In the genomic region with DNA sequence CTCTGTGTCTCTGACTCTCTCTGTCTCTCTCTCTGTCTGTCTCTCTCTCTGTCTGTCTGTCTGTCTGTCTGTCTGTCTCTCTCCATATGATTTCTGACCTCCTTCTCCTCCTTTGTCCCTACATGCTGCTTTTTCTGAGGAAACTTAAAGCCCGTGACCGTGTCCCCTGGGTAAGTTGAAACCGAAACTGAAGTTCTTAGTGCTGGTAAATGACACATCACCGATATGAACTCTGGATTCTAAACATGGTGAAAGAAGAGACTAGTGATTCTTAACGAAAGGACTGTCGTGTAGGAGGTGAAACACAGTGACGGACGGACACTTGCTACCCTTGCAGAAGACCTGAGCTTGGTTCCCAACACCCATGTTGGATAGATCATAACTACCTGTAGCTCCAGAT, we compare ENCODE assay signal across 23 mouse cellular contexts. TPM values are rescaled to one million over a fixed set of nuclear protein-coding genes. Genes with fewer than 3 reads are reported as not detected.
"Had no signal": no experiment of that assay in that cellular context is flagged by ENCODE, and none has a peak within 500 bp of the region (broad histone marks: within the 10 kb centered on the region; RNA-seq: fewer than 3 reads in every experiment).

No protein-coding gene starts in this region.

- ATAC-seq: liver, embryonic 12.5 days had no signal

- DNase-seq: kidney, postnatal 14 days; kidney, postnatal 4 days; liver; lung, adult 18-20 months; lung, postnatal 10 days; lung, postnatal 36 days; midbrain, embryonic 14.5 days; thymus, adult 2 months; thymus, postnatal 14 days; thymus, postnatal 4 days had no signal

RNA-seq across cellular contexts. Expression of a gene that starts 45.5 kb away (rescaled TPM):
- total RNA-seq: layer of hippocampus, postnatal 14 days; left cerebral cortex, postnatal 25 days; midbrain, postnatal 0 days had no signal
- polyA plus RNA-seq: kidney, embryonic 15.5 days; limb, embryonic 10.5 days; limb, embryonic 13.5 days; liver, embryonic 12.5 days; liver, embryonic 15.5 days; lung, embryonic 15.5 days; midbrain, embryonic 11.5 days; midbrain, embryonic 14.5 days; midbrain, postnatal 0 days; neural tube, embryonic 11.5 days; neural tube, embryonic 14.5 days; stomach, postnatal 0 days had no signal
